Mouse (Mus musculus) natural killer cell, adult 2 months (primary cell): ENCODE data around the gene Rffl.

Experiments used
- DNase-seq, 2 experiments: peaks; one replicate each; pipeline ENCODE4 v3.0.0; 2022; ENCODE audit warnings: low spot score in 2 of 2

Rffl gene

GRCm38 (mm10) chr11:82871031-82871446, at the start of gene Rffl:
Rffl (minus strand) TSS chr11:82871210.
- DNase-seq: peak; percentile 87 to 93

DNA sequence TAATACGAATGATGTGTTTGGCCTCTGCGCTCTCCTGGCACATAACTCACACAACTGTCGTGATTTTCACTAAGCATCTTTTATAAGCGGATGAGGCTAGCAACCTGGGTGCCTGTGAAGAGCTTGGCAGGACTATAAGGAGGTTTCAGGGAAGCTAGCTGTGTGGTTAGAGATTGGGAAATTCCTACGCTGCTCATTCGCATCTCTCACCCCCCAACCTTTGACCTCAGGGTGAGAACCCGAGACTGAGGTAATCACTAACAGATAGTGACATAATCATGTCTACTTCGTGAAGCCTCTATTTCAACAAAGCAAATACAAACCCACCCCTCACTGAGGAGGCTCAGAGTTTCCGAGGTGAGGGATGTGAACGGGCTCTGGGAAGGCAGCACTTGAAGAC, 49.8 kb upstream of the Rffl start:
- no peak for DNase-seq

- peak; percentile 37 to 67 for DNase-seq
These were observed 43.8 kb upstream of the Rffl start for GRCm38 (mm10) chr11:82914711-82915352.

DNA sequence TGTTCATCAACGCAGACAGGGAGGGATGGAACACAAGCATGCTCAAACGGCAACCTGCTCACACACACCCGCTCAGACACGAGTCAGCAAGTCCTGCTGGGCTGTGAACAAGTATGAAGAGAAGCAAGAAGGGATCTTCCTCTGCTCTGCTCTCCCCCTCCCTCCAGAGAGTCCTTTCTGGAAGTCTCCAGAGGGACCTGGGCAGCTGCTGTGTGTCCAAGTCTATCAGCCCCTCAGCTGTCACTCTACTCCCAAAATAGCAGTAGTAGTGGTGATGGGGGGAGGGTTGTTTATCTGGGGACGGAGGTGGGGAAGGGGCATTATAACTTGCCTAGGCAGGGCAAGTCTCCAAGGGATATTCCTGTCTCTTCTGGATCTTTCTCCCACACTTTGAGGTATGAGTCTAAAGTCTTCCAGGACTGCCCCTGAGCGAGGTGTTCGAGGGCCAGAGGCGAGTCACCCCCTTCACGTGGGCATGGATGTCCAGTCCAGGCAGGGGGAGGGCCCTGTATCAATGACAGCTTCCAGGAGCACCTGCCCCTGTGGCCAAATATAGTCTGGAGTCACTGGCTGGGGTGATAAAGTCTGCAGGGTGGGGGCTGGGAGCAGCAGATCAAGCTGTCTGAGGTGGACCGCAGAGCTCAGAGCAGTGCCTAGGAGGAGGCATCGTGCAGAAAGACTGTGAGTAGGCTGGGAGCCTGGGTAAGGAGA, 39.8 kb upstream of the Rffl start:
- no peak for DNase-seq

DNA sequence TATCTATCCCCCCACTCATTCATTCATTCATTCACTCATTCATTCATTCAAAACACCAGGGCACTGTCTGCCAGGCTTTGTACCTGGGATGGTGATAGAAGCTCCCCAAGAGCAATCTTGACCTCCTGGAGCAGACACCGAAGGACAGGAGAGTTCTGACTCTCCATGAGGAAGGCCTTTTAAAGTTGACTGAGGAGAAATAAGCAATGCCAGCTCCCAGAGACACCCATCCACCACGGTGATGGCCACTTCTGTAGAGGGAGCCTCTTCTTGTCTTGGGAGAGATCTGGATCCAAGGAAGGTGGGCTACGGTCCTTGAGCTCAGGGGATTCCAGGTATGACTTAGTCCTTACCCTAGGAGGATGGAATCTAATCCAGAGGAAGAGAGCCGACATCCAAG, 39.2 kb upstream of the Rffl start, which contains the start of gene Unc45b:
TSS of gene Unc45b (plus strand) at position 301 of the 400 bp plus-strand sequence.
- no peak for DNase-seq

DNA sequence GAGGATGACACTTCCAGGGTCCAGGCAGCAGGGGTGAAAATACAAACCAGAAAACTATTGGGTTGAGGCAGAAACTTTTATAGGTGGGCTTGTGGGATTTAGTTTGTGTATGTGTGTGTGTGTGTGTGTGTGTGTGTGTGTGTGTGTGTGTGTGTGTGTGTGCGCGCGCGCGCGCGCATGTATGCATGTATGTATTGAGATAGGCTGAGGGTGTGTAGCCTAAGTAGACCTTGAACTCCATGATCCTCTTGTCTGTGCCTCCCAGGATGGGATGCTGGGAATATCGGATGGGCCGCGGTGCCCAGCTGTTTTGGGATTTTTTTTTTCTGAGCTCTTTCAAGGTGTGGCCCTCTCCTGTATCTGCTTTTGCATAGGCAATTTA, 37.6 kb upstream of the Rffl start:
- DNase-seq: no peak

DNA sequence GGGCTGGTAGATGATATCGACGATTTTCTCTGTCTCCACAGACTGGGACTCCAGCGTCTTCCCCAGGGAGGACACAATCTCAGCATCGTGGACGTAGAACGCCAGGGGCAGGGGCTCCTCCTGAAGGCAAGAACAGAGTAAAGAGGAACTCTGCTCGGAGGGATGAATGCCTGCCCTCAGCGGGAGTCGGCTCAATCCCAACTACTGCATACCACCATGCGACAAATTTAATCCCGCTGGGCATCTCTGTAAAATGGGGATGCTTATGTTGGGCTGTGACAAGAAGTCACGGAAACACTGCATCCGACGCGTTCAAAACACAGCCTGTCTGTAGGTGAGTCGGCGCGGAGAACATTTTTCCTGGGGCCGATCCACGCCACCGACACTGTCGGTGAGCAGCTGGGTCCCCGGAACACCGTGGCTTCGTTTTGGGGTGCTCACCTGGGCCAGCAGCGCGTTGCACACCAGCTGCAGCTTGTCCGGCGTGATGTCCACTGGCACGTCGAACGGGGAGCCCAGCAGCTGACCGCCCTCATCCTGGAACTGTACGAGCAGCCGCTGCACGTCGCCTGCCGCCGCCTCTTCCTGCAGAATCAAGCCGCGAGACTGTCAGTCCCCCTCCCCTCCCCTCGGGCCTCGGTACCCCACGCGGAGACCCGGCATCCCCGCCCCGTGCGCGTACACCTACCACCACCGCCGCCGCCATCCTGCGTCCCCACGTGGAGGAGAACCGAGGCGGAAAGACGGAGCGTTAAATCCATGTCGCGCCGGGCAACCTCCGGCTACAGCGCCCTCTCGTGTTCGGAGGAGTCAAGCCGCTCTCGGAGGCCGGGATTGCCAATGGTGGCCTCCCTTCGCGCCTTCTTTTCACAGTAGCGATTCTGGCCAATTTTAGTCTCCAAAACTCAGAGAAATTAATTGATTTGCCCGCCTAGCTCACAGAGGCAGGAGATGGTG, 36.9 kb upstream of the Rffl start, which contains the start of gene Nle1:
TSS of gene Nle1 (minus strand) at position 761 of the 957 bp plus-strand sequence.
- peak; percentile 88 to 93 for DNase-seq

DNA sequence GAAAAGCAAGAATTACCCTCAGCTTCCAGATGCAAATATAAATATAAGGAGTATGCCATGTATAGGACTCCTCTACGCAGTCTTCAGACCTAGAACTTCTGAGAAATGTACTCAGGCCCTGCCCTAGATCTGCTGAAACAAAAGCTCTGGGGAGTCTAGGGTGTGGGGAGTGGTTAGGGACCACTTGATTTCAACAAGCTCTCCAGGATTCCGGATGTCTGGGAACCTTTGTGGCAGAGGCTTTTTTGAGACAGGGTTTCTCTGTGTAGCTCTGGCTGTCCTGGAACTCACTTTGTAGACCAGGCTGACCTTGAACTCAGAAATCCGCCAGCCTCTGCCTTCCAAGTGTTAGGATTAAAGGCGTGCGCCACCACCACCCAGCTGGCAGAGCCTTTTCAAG, 34.8 kb upstream of the Rffl start:
- no peak for DNase-seq

GRCm38 (mm10) chr11:82904952-82905351, 33.9 kb upstream of the Rffl start:
- DNase-seq: no peak

DNA sequence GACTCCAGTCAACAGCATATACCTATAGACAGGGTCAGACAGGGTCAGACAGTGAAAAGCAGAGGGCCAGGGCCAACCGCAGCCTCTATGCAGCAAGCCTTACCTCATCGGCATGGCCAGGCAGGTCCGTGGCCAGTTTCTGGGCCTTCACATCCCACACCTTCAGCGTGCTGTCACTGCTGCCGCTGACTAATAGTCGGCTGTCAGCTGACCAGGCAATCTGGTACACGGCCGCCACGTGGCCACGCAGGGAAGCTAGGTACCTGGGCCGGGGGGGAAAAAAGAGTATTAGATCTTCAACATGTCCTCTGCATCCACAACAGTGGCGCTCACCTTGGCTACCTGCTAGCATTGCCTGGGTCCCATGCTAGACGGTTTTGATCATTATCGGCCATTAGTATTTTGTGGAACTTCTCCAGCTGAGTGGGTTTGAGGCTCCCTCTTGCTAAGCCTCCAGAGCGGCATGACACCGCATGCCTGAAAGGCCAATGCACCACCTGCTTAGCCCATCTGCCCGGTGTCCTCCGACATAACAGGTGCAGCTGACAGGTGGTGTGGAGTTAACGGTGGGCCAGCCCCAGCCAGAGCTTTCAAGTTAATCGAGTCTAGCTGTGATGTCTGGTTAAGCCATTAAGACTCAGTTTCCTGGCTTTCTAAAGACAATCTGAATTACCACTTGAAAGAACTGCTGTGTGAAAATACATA, 30.7 kb upstream of the Rffl start:
- DNase-seq: no peak

DNA sequence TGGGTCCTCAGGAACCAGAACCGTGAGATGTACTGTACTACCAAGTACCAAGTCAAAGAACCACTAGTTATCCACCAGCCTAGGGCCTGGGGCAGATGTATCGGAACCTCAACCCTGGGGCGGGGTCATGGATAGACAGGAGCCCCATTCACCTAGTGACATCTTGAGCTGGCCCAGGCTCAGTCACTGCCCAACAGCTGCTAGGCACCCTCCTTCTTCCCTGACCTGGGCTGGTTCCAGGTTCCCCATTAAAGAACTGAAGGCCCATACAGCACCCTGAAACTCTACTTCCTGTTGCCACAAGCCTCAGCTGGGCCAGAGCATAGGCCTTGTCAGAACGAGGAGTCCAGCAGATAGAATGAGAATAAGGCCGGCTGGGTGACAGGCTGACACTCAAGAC, 28.7 kb upstream of the Rffl start:
- DNase-seq: no peak

- no peak for DNase-seq
These were observed 26.5 kb upstream of the Rffl start for GRCm38 (mm10) chr11:82897478-82897877.

- no peak for DNase-seq
These were observed 20.9 kb upstream of the Rffl start, which contains the start of gene Fndc8 for GRCm38 (mm10) chr11:82891936-82892335. Fndc8 (plus strand) TSS chr11:82892124.

GRCm38 (mm10) chr11:82890342-82890762, 19.3 kb upstream of the Rffl start, which contains the start of gene Rad51d:
Rad51d (minus strand) TSS chr11:82890614.
- peak; percentile 90 to 92 for DNase-seq

DNA sequence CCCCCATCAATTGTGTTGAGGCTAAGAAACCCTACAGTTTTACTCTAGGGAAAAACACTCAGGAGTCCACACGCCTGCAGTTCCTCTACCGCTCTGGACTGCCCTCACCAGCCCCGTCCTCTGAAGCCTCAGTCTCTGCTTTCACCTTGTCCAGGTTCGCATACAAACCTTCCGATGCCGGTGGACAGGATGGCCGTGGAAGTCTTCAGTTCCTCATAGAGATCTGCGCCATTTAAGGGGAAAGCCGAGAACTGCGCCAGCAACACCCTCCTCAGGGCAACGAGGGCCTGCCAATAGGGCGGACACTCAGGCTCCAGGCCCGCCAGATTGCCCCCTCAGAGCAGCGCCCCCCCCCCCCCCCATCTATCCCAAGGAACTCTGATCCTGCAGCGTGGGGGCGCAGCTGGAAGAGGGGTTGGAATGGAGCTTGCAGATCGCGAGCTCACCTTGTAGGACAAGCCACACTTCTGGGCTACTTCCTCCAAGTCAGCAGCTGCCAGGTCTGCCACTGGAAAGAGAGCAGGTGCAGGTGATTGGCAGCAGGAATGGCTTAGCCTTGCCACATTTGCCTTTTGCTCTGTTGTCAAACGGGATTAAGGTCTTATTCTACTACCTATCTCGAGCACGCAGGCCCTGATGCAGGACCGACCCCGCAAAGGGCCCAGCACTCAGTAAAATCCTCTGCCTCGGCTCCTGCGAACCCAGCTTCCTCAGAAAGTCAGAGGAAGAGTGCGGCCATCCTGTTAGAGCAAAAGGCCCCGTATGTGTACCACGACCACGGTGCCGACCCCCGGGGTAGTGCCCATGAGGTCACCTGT, 18.7 kb upstream of the Rffl start:
- no peak for DNase-seq

GRCm38 (mm10) chr11:82888491-82888946, 17.5 kb upstream of the Rffl start:
- no peak for DNase-seq

GRCm38 (mm10) chr11:82886559-82886958, 15.5 kb upstream of the Rffl start:
- DNase-seq: no peak

DNA sequence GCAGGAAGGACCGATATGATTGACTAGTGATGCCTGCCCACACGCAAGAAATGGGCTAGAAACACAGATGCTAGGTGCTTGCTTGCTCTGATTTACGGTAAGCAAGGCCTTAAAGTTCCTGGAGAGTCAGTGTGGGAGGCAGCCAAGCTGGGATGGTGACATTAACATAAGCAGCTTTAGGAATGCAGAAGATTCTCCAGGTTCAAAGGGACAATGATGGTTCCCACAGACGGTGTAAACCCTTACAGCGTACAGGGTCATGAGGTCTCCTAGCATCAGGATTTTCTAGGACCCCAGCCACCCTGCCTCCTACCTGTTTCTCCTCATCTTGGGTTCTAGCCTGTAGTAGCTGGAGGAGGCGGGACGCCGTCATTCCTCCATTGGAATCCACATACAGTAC, 12.2 kb upstream of the Rffl start:
- no peak for DNase-seq

DNA sequence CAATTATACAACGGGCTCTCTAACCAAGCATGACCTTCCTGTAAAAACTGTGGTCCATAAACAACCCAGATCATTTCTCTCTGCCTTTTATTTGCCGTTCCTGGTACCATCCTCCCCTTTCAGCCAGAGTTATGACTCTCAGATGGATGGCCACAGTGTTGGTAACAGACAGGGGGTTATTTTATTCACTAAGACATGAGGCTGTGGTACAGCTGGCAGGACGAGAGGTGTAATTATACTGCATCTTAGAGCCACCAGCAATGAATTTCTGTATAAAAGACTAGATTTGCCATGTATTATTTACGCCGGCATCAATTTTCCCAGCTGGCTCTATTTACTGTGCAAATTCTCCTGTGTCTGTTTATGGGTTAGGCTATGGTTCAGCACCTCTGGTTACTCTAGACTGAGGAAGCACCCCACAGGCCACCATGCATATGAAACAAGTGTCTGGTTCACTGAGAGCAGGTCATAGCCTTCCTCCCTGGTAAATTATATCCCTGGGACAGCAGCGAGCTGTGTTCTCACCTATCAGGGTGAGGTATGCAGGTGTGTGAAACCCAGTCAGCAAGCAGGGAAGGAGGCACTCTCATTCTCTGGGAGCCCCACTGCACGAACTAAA, 6.8 kb upstream of the Rffl start:
- no peak for DNase-seq

DNA sequence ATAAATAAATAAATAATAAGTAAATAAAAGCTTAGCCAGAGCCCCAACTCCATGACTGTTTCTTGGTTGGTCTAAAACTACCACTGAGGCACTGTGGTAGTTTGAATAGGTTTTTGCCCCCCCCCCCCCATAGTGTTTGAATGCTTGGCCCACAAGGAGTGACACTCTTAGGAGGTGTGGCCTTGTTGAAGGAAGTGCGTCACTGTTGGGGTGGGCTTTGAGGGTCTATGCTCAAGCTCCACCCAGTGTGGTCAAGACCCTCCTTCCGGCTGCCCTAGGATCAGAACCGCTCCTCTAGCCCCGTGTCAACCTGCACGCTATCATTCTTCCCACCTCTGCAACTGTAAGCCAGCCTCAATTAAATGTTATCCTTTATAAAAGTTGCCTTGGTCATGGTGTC, 4.6 kb upstream of the Rffl start:
- no peak for DNase-seq
